ENCODE assay signal across 8 mouse cellular contexts in genomic region chr2:131492596-131493139, GRCm38 (mm10). TPM values are rescaled to one million over a fixed set of nuclear protein-coding genes. Genes with fewer than 3 reads are reported as not detected.
DNase-seq lines count a peak whose midpoint lies in the region; ATAC-seq and TF ChIP-seq lines count a peak whose summit lies in the region.

No protein-coding gene starts in this region.

- intact Hi-C loops in gastrocnemius, postnatal 14 days (cut with DNase I; ENCODE audit: low total_unique reads): no loop called here

- DNase-seq in lung, adult 2 months: peak; percentile 19
- no peak for DNase-seq in lung, postnatal 14 days
- no peak for DNase-seq in embryonic facial prominence, embryonic 11.5 days (ENCODE audit: low spot score)
- DNase-seq in ovary, adult 18-20 months (ENCODE audit: low spot score): no peak
- no peak for DNase-seq in MN1 (ENCODE audit: low spot score)
- DNase-seq in gastrocnemius, postnatal 14 days: no peak

- peak overlapping the region; percentile 73 for H3K4me3 ChIP-seq in lung, adult 2 months (replicated peaks; ENCODE audit: extremely low read depth, low read depth, low read length)
- H3K4me3 ChIP-seq in embryonic facial prominence, embryonic 11.5 days (ENCODE audit: low read depth, low read length): peak overlapping the region; percentile 87
- H3K4me3 ChIP-seq in hindbrain, embryonic 15.5 days: peak overlapping the region; percentile 73
- H3K4me3 ChIP-seq in midbrain, embryonic 16.5 days (ENCODE audit: low read depth, low read length): peak overlapping the region; percentile 94

- no peaks in the 10 kb centered on the region for H3K9me3 ChIP-seq in embryonic facial prominence, embryonic 11.5 days (replicated peaks; ENCODE audit: control insufficient read depth, low read length)
- no peaks in the 10 kb centered on the region for H3K9me3 ChIP-seq in hindbrain, embryonic 15.5 days
- no peaks in the 10 kb centered on the region for H3K9me3 ChIP-seq in midbrain, embryonic 16.5 days (replicated peaks; ENCODE audit: control insufficient read depth, low read length, poor library complexity, severe bottlenecking)

- no peak for ATAC-seq in embryonic facial prominence, embryonic 11.5 days (replicated peaks; ENCODE audit: insufficient number of reproducible peaks, low FRiP score, low TSS enrichment, low read depth)
- ATAC-seq in hindbrain, embryonic 15.5 days (ENCODE audit: low FRiP score, low read depth): no peak
- no peak for ATAC-seq in midbrain, embryonic 16.5 days

- no peak overlapping the region for H3K27ac ChIP-seq in embryonic facial prominence, embryonic 11.5 days (replicated peaks; ENCODE audit: low read depth, low read length)
- H3K27ac ChIP-seq in hindbrain, embryonic 15.5 days (replicated peaks): peak overlapping the region; percentile 72
- peak overlapping the region; percentile 84 for H3K27ac ChIP-seq in midbrain, embryonic 16.5 days (ENCODE audit: low read length)

- H3K4me2 ChIP-seq in embryonic facial prominence, embryonic 11.5 days (ENCODE audit: low read depth, low read length): peak overlapping the region; percentile 97
- H3K4me2 ChIP-seq in hindbrain, embryonic 15.5 days: peak overlapping the region; percentile 77
- H3K4me2 ChIP-seq in midbrain, embryonic 16.5 days (ENCODE audit: low read length): peak overlapping the region; percentile 91

- WGBS in lung, adult 2 months: 32% methylated on average over 10 of the region's 10 CpGs
- WGBS in embryonic facial prominence, embryonic 11.5 days: 13% methylated on average over 10 of the region's 10 CpGs
- WGBS in hindbrain, embryonic 15.5 days: 7% methylated on average over 10 of the region's 10 CpGs
- 7% methylated on average over 10 of the region's 10 CpGs for WGBS in midbrain, embryonic 16.5 days

- H3K4me1 ChIP-seq in lung, adult 2 months (ENCODE audit: control insufficient read depth, insufficient read depth, low read length): peaks cover 5% of the 10 kb centered on the region
- H3K4me1 ChIP-seq in embryonic facial prominence, embryonic 11.5 days (ENCODE audit: control insufficient read depth, insufficient read depth, low read length): no peaks in the 10 kb centered on the region; the same call in 1 of the 2 replicates
- H3K4me1 ChIP-seq in hindbrain, embryonic 15.5 days (replicated peaks): peaks cover 36% of the 10 kb centered on the region
- peaks cover 23% of the 10 kb centered on the region for H3K4me1 ChIP-seq in midbrain, embryonic 16.5 days (ENCODE audit: control insufficient read depth, insufficient read depth, low read length)

- TF ChIP-seq CTCF in lung, adult 2 months (IDR thresholded peaks at IDR 0.05; ENCODE audit: insufficient read depth, low read length): no peak

- H3K27me3 ChIP-seq in embryonic facial prominence, embryonic 11.5 days (ENCODE audit: control insufficient read depth, insufficient read depth, low read length): no peaks in the 10 kb centered on the region
- no peaks in the 10 kb centered on the region for H3K27me3 ChIP-seq in hindbrain, embryonic 15.5 days
- H3K27me3 ChIP-seq in midbrain, embryonic 16.5 days (ENCODE audit: control insufficient read depth, insufficient read depth, low read depth, low read length): no peaks in the 10 kb centered on the region

- no peaks in the 10 kb centered on the region for H3K36me3 ChIP-seq in embryonic facial prominence, embryonic 11.5 days (replicated peaks; ENCODE audit: control insufficient read depth, insufficient read depth, low read depth, low read length)
- H3K36me3 ChIP-seq in hindbrain, embryonic 15.5 days: no peaks in the 10 kb centered on the region
- no peaks in the 10 kb centered on the region for H3K36me3 ChIP-seq in midbrain, embryonic 16.5 days (ENCODE audit: control insufficient read depth, insufficient read depth, low read length)

- H3K9ac ChIP-seq in embryonic facial prominence, embryonic 11.5 days (replicated peaks; ENCODE audit: low read length): peak overlapping the region; percentile 93
- peak overlapping the region; percentile 85 for H3K9ac ChIP-seq in hindbrain, embryonic 15.5 days
- H3K9ac ChIP-seq in midbrain, embryonic 16.5 days (ENCODE audit: low read depth, low read length): peak overlapping the region; percentile 98

- TF ChIP-seq POLR2A in lung, adult 2 months (IDR thresholded peaks at IDR 0.05; ENCODE audit: borderline replicate concordance, extremely low read depth, low read depth, low read length): no peak

RNA-seq across cellular contexts. Expression of gene Smox, which starts 1.4 kb away (rescaled TPM):
- polyA plus RNA-seq in lung, adult 2 months (2012; rRNA removed): 28.4 and 29.6 TPM in 2 replicates
- polyA plus RNA-seq in embryonic facial prominence, embryonic 11.5 days (2014; fragmentation: Nextera tagmentation; extraction: Ambion mirVana): 33.6 and 38.7 TPM in 2 replicates
- 52.3 and 53.4 TPM in 2 replicates for polyA plus RNA-seq in hindbrain, embryonic 15.5 days (2015; fragmentation: Nextera tagmentation; extraction: Ambion mirVana)
- 46.1 and 52.7 TPM in 2 replicates for polyA plus RNA-seq in midbrain, embryonic 16.5 days (2015; fragmentation: Nextera tagmentation; extraction: Ambion mirVana)
- total RNA-seq in gastrocnemius, postnatal 14 days (2021): 10 to 100 TPM; 24.6 to 40.4 TPM
